Mouse (Mus musculus) stomach, postnatal 0 days (tissue): ENCODE measurements around the gene H2afy2.

ENCODE experiments used
- CTCF ChIP-seq: IDR thresholded peaks from 2 replicates; pipeline ENCODE4 v1.5.1; 2016; ENCODE audit warnings: antibody characterized with exemption, low read depth, mild to moderate bottlenecking, moderate library complexity
- EP300 ChIP-seq: optimal IDR thresholded peaks from 2 replicates; pipeline ENCODE3; 2016; ENCODE audit warnings: antibody characterized with exemption

- TF ChIP-seq CTCF, result no peak
- TF ChIP-seq EP300, result no peak
These were observed 77.3 kb downstream of the H2afy2 start for GRCm38 (mm10) chr10:61706412-61707375.
